Mouse (Mus musculus): ENCODE measurements around the gene Pacrg. TPM values are rescaled to one million over a fixed set of nuclear protein-coding genes. Genes with fewer than 3 reads are reported as not detected.

Pacrg gene
- polyA plus RNA-seq, 1 experiment from 2014 or later = 1.2 TPM

DNA sequence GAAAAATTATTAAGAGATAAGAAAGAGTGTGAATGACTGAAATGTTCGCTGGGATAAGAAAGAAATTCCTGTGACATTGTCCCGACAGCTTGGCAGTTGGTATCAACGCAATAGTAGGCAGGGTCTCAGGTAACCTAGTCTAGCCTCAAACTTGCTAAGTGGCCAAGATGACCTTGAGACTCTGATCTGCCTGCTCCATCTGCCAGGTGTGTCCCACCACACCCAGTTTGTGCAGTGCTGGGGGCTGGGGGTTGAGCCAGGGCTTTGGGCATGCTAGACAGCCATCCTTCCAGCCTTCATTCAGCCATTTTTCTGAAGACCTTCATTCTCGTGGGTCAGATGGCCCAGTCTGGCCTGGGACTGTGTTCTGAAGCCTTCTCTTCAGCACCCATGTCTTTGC lies 473.5 kb downstream of the Pacrg start:
- no peak overlapping the region for H3K4me2 ChIP-seq
- H3K9me3 ChIP-seq = no peaks in the 10 kb centered on the region
- H3K36me3 ChIP-seq = no peaks in the 10 kb centered on the region
- ATAC-seq (ENCODE audit: insufficient number of reproducible peaks, insufficient read depth, low FRiP score, low TSS enrichment, low read depth) = no peak
- H3K27ac ChIP-seq = no peak overlapping the region
- 86% methylated on average over 4 of the region's 4 CpGs for WGBS
- H3K4me3 ChIP-seq (replicated peaks) = no peak overlapping the region
- H3K4me1 ChIP-seq (replicated peaks) = no peaks in the 10 kb centered on the region
- H3K9ac ChIP-seq (replicated peaks) = no peak overlapping the region
- H3K27me3 ChIP-seq = no peaks in the 10 kb centered on the region

DNA sequence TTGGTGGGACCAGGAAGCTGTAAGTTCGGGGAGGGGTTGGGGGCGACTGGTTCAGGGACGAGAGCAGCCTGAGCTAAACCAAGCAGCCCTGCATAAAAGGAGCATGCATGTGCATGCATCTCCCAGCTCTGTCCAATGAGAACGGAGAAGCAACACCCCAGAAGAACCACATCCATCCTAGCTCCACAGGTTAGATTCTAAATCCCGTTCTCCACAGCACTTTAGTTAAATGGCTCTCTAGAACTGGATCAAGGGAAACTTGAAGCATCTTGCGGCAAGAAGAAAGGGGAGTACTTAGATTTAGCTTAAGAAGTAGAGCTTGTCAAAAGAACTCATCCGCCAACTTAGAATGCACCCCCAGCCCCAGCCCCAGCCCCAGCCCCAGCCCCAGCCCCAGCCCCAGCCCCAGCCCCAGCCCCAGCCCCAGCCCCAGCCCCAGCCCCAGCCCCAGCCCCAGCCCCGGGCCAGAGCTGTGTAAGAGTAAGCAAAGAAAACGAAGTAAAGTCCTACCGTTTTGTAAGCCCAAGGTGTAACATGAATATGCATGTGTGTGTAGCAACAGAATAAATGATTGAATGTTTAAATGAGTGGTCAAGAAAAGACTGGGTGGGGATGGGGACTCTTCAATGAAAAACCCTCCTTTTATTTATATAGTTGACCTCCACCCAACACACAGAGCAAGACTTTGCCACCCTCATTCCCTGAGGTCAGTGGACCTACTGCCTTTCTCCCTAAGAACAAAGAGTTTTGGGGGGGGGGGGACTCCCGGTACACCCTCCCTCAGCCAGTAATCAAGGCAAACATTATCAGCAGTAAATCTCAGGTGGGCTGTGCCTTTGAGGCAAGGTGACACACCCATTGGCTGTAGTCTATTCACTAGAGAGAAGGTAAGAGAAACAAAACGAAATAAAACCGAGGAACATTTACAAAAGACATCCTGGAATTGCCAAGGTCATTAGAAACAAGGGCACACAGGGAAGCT lies 474.3 kb downstream of the Pacrg start:
- Histone ChIP-seq H3K27ac (no peak overlapping the region), H3K9ac (replicated peaks) (no peak overlapping the region), H3K9me3 (no peaks in the 10 kb centered on the region), H3K36me3 (no peaks in the 10 kb centered on the region), H3K4me2 (no peak overlapping the region), H3K27me3 (no peaks in the 10 kb centered on the region), H3K4me1 (replicated peaks) (no peaks in the 10 kb centered on the region), H3K4me3 (replicated peaks) (no peak overlapping the region)
- 75% methylated on average over 13 of the region's 13 CpGs for WGBS
- no peak for ATAC-seq (ENCODE audit: insufficient number of reproducible peaks, insufficient read depth, low FRiP score, low TSS enrichment, low read depth)

DNA sequence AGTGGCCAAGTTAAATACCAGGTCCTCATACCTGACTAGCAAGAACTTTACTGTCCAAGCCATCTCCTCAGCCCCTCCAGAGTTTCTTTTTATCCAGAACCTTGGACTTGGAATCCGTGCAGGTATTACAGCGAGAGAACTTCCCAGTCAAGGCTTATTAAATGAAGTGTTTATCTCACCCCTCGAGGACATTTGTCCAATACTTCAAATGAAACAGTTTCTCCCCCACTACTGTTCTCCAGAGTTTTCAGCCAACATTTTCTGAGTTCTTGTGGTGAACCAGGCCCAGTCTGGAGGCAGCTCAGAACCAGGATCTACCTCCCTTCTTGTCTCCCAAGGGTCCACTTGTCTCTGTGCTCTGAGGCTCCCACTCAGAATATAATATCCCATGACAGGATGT lies 477.0 kb downstream of the Pacrg start:
- H3K9ac ChIP-seq (replicated peaks) = no peak overlapping the region
- H3K27ac ChIP-seq = no peak overlapping the region
- H3K4me2 ChIP-seq = no peak overlapping the region
- H3K4me3 ChIP-seq (replicated peaks) = no peak overlapping the region
- WGBS = 79% methylated on average over 3 of the region's 3 CpGs
- H3K4me1 ChIP-seq (replicated peaks) = no peaks in the 10 kb centered on the region
- H3K36me3 ChIP-seq = no peaks in the 10 kb centered on the region
- H3K9me3 ChIP-seq = no peaks in the 10 kb centered on the region
- no peak for ATAC-seq (ENCODE audit: insufficient number of reproducible peaks, insufficient read depth, low FRiP score, low TSS enrichment, low read depth)
- no peaks in the 10 kb centered on the region for H3K27me3 ChIP-seq

- Histone ChIP-seq H3K9me3 (no peaks in the 10 kb centered on the region), H3K4me1 (replicated peaks) (0 out of 2 replicates have a peak, but pooled peaks cover 1% of the 10 kb centered on the region), H3K27me3 (no peaks in the 10 kb centered on the region), H3K4me2 (no peak overlapping the region), H3K9ac (replicated peaks) (no peak overlapping the region), H3K36me3 (no peaks in the 10 kb centered on the region), H3K27ac (no peak overlapping the region), H3K4me3 (replicated peaks) (no peak overlapping the region)
- no peak for ATAC-seq (ENCODE audit: insufficient number of reproducible peaks, insufficient read depth, low FRiP score, low TSS enrichment, low read depth)
- WGBS = 93% methylated on average over 7 of the region's 7 CpGs
Observed at GRCm38 (mm10) chr17:10361882-10362291, 478.2 kb downstream of the Pacrg start.

GRCm38 (mm10) chr17:10360738-10361137 lies 479.4 kb downstream of the Pacrg start:
- Histone ChIP-seq H3K4me1 (replicated peaks) (peaks cover 13% of the 10 kb centered on the region), H3K36me3 (no peaks in the 10 kb centered on the region), H3K4me2 (no peak overlapping the region), H3K27ac (no peak overlapping the region), H3K4me3 (replicated peaks) (no peak overlapping the region), H3K27me3 (no peaks in the 10 kb centered on the region), H3K9ac (replicated peaks) (no peak overlapping the region), H3K9me3 (no peaks in the 10 kb centered on the region)
- WGBS = 81% methylated on average over 4 of the region's 4 CpGs
- no peak for ATAC-seq (ENCODE audit: insufficient number of reproducible peaks, insufficient read depth, low FRiP score, low TSS enrichment, low read depth)

- H3K27me3 ChIP-seq = no peaks in the 10 kb centered on the region
- no peak overlapping the region for H3K9ac ChIP-seq (replicated peaks)
- no peaks in the 10 kb centered on the region for H3K36me3 ChIP-seq
- H3K9me3 ChIP-seq = no peaks in the 10 kb centered on the region
- H3K27ac ChIP-seq = no peak overlapping the region
- H3K4me1 ChIP-seq (replicated peaks) = peaks cover 18% of the 10 kb centered on the region
- no peak overlapping the region for H3K4me2 ChIP-seq
- ATAC-seq (ENCODE audit: insufficient number of reproducible peaks, insufficient read depth, low FRiP score, low TSS enrichment, low read depth) = no peak
- no peak overlapping the region for H3K4me3 ChIP-seq (replicated peaks)
- WGBS = 63% methylated on average over 14 of the region's 14 CpGs
Observed at GRCm38 (mm10) chr17:10359466-10359865, 480.6 kb downstream of the Pacrg start.

GRCm38 (mm10) chr17:10357348-10357747 lies 482.8 kb downstream of the Pacrg start:
- 83% methylated on average over 12 of the region's 12 CpGs for WGBS
- ATAC-seq (ENCODE audit: insufficient number of reproducible peaks, insufficient read depth, low FRiP score, low TSS enrichment, low read depth) = no peak

DNA sequence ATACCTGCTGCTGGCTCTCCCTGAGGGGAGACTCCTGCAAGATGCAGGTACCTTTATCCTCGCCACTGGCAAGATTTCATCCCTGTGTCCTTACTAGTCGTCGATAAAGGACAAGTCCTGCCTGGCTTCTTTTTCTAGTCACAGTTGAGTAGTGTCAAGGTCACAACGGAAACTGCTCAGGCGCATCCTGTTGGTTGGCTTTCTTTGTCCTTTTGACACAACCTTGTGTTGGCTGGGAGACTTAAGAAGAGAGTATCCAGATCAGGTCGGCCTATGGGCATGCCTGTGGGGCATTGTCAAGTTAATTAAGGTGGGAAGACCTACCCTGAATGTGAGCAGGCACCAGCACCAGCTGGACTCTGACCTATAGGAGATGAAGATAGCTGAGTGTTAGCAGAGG lies 483.8 kb downstream of the Pacrg start:
- Histone ChIP-seq H3K9me3 (no peaks in the 10 kb centered on the region), H3K4me3 (replicated peaks) (no peak overlapping the region), H3K9ac (replicated peaks) (no peak overlapping the region), H3K36me3 (no peaks in the 10 kb centered on the region), H3K27me3 (no peaks in the 10 kb centered on the region), H3K4me2 (no peak overlapping the region), H3K4me1 (replicated peaks) (peaks cover 18% of the 10 kb centered on the region), H3K27ac (no peak overlapping the region)
- 40% methylated on average over 6 of the region's 6 CpGs for WGBS
- no peak for ATAC-seq (ENCODE audit: insufficient number of reproducible peaks, insufficient read depth, low FRiP score, low TSS enrichment, low read depth)

More at GRCm38 (mm10) chr17:10357348-10357747, 482.8 kb downstream of the Pacrg start:
- H3K4me1 ChIP-seq (replicated peaks) = peaks cover 18% of the 10 kb centered on the region
- no peaks in the 10 kb centered on the region for H3K27me3 ChIP-seq
- H3K4me3 ChIP-seq (replicated peaks) = no peak overlapping the region
- no peaks in the 10 kb centered on the region for H3K36me3 ChIP-seq
- H3K27ac ChIP-seq = no peak overlapping the region
- no peak overlapping the region for H3K4me2 ChIP-seq
- no peaks in the 10 kb centered on the region for H3K9me3 ChIP-seq
- H3K9ac ChIP-seq (replicated peaks) = no peak overlapping the region

- Histone ChIP-seq H3K9ac (replicated peaks) (no peak overlapping the region), H3K36me3 (no peaks in the 10 kb centered on the region), H3K4me2 (no peak overlapping the region), H3K9me3 (no peaks in the 10 kb centered on the region), H3K27me3 (no peaks in the 10 kb centered on the region), H3K4me3 (replicated peaks) (no peak overlapping the region), H3K27ac (no peak overlapping the region), H3K4me1 (replicated peaks) (peaks cover 18% of the 10 kb centered on the region)
- ATAC-seq (ENCODE audit: insufficient number of reproducible peaks, insufficient read depth, low FRiP score, low TSS enrichment, low read depth) = no peak
- 6% methylated on average over 8 of the region's 8 CpGs for WGBS
Observed at GRCm38 (mm10) chr17:10355746-10356145, 484.4 kb downstream of the Pacrg start.

Other genes with a start within 250 kb of the Pacrg start
- 1.1 and 1.5 TPM in 2 replicates for gene Prkn, start 73 bp upstream of the Pacrg start, polyA plus RNA-seq (2016; fragmentation: Nextera tagmentation; extraction: Ambion mirVana)